Mouse (Mus musculus) C2C12 (cell line): ENCODE measurements around the gene Gdf15. TPM values are rescaled to one million over a fixed set of nuclear protein-coding genes. Genes with fewer than 3 reads are reported as not detected.

Source experiments
- H3K27me3 ChIP-seq: one replicate; pipeline ENCODE4 v1.6.1; 2011; ENCODE audit not compliant: control insufficient read depth, insufficient read depth, insufficient read length
- H3K36me3 ChIP-seq: one replicate; pipeline ENCODE4 v1.6.1; 2011; ENCODE audit not compliant: control insufficient read depth, insufficient read depth
- H3K4me3 ChIP-seq: one replicate; pipeline ENCODE4 v1.5.1; 2011; ENCODE audit warnings: mild to moderate bottlenecking, control low read depth; ENCODE audit not compliant: poor library complexity, insufficient read depth, severe bottlenecking
- H3K79me2 ChIP-seq: one replicate; pipeline ENCODE4 v1.6.1; 2011; ENCODE audit not compliant: control insufficient read depth, insufficient read depth
- H3K79me3 ChIP-seq: one replicate; pipeline ENCODE4 v1.6.1; 2011; ENCODE audit warnings: low read depth, control low read depth
- H3ac ChIP-seq: one replicate; pipeline ENCODE3; 2011; ENCODE audit warnings: low read depth; ENCODE audit not compliant: control insufficient read depth, insufficient read length
- CEBPB ChIP-seq: IDR thresholded peaks from one replicate; pipeline ENCODE4 v1.6.1; 2011; ENCODE audit warnings: low read depth, mild to moderate bottlenecking, control low read depth, moderate library complexity
- CTCF ChIP-seq: IDR thresholded peaks from one replicate; pipeline ENCODE4 v1.5.1; 2011; ENCODE audit not compliant: control insufficient read depth, insufficient read depth, insufficient read length
- FOSL1 ChIP-seq: IDR thresholded peaks from one replicate; pipeline ENCODE4 v1.8.0; 2011; ENCODE audit warnings: mild to moderate bottlenecking, low read length; ENCODE audit not compliant: poor library complexity, insufficient read depth, severe bottlenecking
- MAX ChIP-seq: IDR thresholded peaks from one replicate; pipeline ENCODE4 v1.6.1; 2011; ENCODE audit warnings: mild to moderate bottlenecking, control low read depth
- MYOD1 ChIP-seq: IDR thresholded peaks from one replicate; pipeline ENCODE4 v1.6.1; 2011; ENCODE audit warnings: low read depth; ENCODE audit not compliant: control insufficient read depth, insufficient read length
- MYOG ChIP-seq: IDR thresholded peaks from one replicate; pipeline ENCODE4 v1.6.1; 2011; ENCODE audit not compliant: control insufficient read depth, insufficient read length; ENCODE audit errors: extremely low read depth
- USF1 ChIP-seq: IDR thresholded peaks from one replicate; pipeline ENCODE4 v1.6.1; 2011; ENCODE audit warnings: low read depth, mild to moderate bottlenecking, control low read depth, moderate library complexity
- polyA plus RNA-seq: library from polyadenylated mRNA; unstranded; fragments of >200 nt; fragmentation: generic; extraction: Trizol; gene quantifications from one replicate; pipeline ENCODE4 v1.2.1, GENCODE M21; 2012; ENCODE audit warnings: missing spikeins

Gene Gdf15
- polyA plus RNA-seq, 1 experiment: 20.9 TPM

GRCm38 (mm10) chr8:70658897-70659603 lies 26.8 kb upstream of the Gdf15 start:
- no peaks in the 10 kb centered on the region for H3K27me3 ChIP-seq
- TF ChIP-seq CEBPB (no peak), MAX (no peak), CTCF (no peak), FOSL1 (no peak), MYOD1 (no peak), MYOG (no peak), USF1 (no peak)
- no peaks in the 10 kb centered on the region for H3K79me3 ChIP-seq
- peaks cover 19% of the 10 kb centered on the region for H3K79me2 ChIP-seq
- peak overlapping the region; percentile 80 for H3K4me3 ChIP-seq
- peaks cover 20% of the 10 kb centered on the region for H3K36me3 ChIP-seq
- H3ac ChIP-seq: peak overlapping the region; percentile 50

- no peaks in the 10 kb centered on the region for H3K27me3 ChIP-seq
- no peak overlapping the region for H3K4me3 ChIP-seq
- H3K79me3 ChIP-seq: no peaks in the 10 kb centered on the region
- H3K36me3 ChIP-seq: peaks cover 20% of the 10 kb centered on the region
- TF ChIP-seq MYOG (no peak), USF1 (no peak), FOSL1 (no peak), CEBPB (no peak)
- peaks cover 19% of the 10 kb centered on the region for H3K79me2 ChIP-seq
- H3ac ChIP-seq: no peak overlapping the region
Observed at GRCm38 (mm10) chr8:70657739-70658138, 25.5 kb upstream of the Gdf15 start.

DNA sequence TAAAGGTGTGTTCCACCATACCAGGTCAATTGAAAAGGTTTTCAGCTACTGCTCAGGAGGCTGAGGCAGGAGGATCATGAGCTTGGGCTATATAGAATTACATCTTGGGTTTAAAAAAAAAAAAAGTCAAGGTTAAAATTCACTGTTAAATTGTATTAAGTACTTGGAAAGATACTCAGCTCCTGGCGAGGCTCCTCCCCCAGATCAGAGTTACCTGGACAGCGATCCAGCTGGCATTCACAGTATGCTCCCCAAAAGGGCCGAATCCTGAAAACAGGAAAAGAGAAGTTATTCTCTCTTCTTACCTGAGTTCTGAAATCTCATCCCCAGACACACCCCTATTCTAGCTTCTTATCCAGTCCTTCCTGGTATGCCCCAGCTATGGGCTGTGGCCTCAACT lies 25.0 kb upstream of the Gdf15 start:
- H3K79me2 ChIP-seq: peaks cover 19% of the 10 kb centered on the region
- no peaks in the 10 kb centered on the region for H3K27me3 ChIP-seq
- no peak overlapping the region for H3K4me3 ChIP-seq
- H3K36me3 ChIP-seq: peaks cover 20% of the 10 kb centered on the region
- TF ChIP-seq MAX: no peak
- no peak for TF ChIP-seq USF1
- H3K79me3 ChIP-seq: no peaks in the 10 kb centered on the region
- no peak overlapping the region for H3ac ChIP-seq

DNA sequence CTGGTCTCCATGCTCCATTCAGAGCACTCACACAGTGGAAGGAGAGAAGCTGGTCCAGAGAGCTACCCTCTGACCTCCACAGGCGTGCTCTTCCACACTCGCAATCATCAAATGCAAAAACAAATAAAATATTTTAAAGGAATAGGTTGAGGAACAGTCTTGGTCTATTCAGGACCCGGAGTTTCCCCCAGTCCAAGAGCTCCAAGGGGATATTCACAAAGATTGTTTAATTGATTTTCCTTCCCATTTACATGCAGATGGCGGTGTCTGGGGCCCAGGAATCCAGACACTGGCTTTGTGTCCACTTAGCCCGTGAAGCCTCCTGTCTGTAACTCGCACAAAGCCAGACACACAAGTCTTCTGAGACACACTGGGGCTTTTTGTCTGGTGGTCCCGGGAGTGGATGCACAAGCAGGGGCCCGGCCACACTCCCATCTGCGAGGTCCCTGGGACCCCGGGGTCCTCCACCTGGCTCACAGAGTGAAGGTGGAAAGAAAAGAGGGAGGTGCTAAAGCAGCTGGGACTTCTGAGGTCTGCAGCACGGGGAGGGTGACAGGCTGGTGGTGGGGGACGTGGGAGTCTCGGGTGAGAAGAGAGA lies 24.0 kb upstream of the Gdf15 start:
- peaks cover 19% of the 10 kb centered on the region for H3K79me2 ChIP-seq
- H3K79me3 ChIP-seq: no peaks in the 10 kb centered on the region
- TF ChIP-seq MYOD1: no peak
- TF ChIP-seq MYOG: no peak
- TF ChIP-seq CTCF: no peak
- no peak for TF ChIP-seq MAX
- no peak for TF ChIP-seq CEBPB
- no peak for TF ChIP-seq USF1
- no peak for TF ChIP-seq FOSL1
- H3ac ChIP-seq: no peak overlapping the region
- H3K36me3 ChIP-seq: peaks cover 26% of the 10 kb centered on the region
- H3K27me3 ChIP-seq: no peaks in the 10 kb centered on the region
- no peak overlapping the region for H3K4me3 ChIP-seq

GRCm38 (mm10) chr8:70655469-70655868 lies 23.2 kb upstream of the Gdf15 start:
- no peak overlapping the region for H3K4me3 ChIP-seq
- H3ac ChIP-seq: no peak overlapping the region
- no peaks in the 10 kb centered on the region for H3K27me3 ChIP-seq
- peaks cover 34% of the 10 kb centered on the region for H3K36me3 ChIP-seq
- peaks cover 19% of the 10 kb centered on the region for H3K79me2 ChIP-seq
- TF ChIP-seq CEBPB: no peak
- no peak for TF ChIP-seq MYOG
- TF ChIP-seq CTCF: no peak
- TF ChIP-seq USF1: no peak
- no peak for TF ChIP-seq MAX
- TF ChIP-seq FOSL1: no peak
- TF ChIP-seq MYOD1: no peak
- no peaks in the 10 kb centered on the region for H3K79me3 ChIP-seq

DNA sequence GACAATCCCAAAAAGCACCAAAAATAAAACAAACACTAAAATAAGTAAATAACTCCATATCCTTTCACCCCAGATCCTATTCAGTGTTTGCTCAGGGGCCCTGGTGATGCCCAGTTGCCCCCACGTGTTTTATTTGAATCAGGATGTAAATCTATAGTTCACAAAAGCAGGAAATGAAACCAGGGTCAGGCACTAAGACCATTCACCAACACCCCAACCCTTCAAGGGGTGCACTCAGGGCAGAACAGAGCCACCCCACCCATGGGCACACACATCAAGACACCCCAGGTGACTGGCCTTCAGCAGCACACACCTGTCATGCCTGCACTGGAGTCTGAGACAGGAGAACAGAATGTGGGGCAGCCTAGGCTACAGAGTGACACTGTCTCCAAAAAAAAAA lies 21.9 kb upstream of the Gdf15 start:
- no peak overlapping the region for H3K4me3 ChIP-seq
- peaks cover 44% of the 10 kb centered on the region for H3K36me3 ChIP-seq
- TF ChIP-seq USF1 (no peak), FOSL1 (no peak), MYOD1 (no peak), CTCF (no peak), MYOG (no peak), CEBPB (no peak), MAX (no peak)
- H3K79me3 ChIP-seq: no peaks in the 10 kb centered on the region
- H3K79me2 ChIP-seq: peaks cover 18% of the 10 kb centered on the region
- H3ac ChIP-seq: no peak overlapping the region
- H3K27me3 ChIP-seq: no peaks in the 10 kb centered on the region
